Mouse (Mus musculus) right cerebral cortex, postnatal 4 days (tissue): Measurements from ENCODE around the gene Prdm8.
A peak's percentile ranks its signal among the peaks of the same experiment; 100 is the strongest.

ENCODE experiments used
- DNase-seq: peaks from one replicate; pipeline ENCODE4 v3.0.0-alpha.2; 2022

Gene Prdm8

GRCm38 (mm10) chr5:98184971-98185805 is 18.2 kb downstream of the Prdm8 start:
- DNase-seq = peak; percentile 90

GRCm38 (mm10) chr5:98185806-98186751 is 19.1 kb downstream of the Prdm8 start:
- peak; percentile 61 for DNase-seq

- peak; percentile 46 for DNase-seq
Observed at GRCm38 (mm10) chr5:98189181-98190180, 22.5 kb downstream of the Prdm8 start.

GRCm38 (mm10) chr5:98192295-98192983 is 25.4 kb downstream of the Prdm8 start:
- DNase-seq = no peak

- no peak for DNase-seq
Observed at GRCm38 (mm10) chr5:98194959-98195358, 28.0 kb downstream of the Prdm8 start.

- DNase-seq = no peak
Observed at GRCm38 (mm10) chr5:98198412-98199218, 31.6 kb downstream of the Prdm8 start.

- DNase-seq = no peak
Observed at GRCm38 (mm10) chr5:98199219-98199552, 32.2 kb downstream of the Prdm8 start.

GRCm38 (mm10) chr5:98201606-98202005 is 34.6 kb downstream of the Prdm8 start:
- DNase-seq = no peak

GRCm38 (mm10) chr5:98202996-98203395 is 36.0 kb downstream of the Prdm8 start:
- no peak for DNase-seq

- DNase-seq = no peak
Observed at GRCm38 (mm10) chr5:98212501-98212900, 45.5 kb downstream of the Prdm8 start.

GRCm38 (mm10) chr5:98221956-98222355 is 55.0 kb downstream of the Prdm8 start:
- DNase-seq = peak; percentile 12

GRCm38 (mm10) chr5:98226710-98227109 is 59.7 kb downstream of the Prdm8 start:
- no peak for DNase-seq

GRCm38 (mm10) chr5:98229456-98229855 is 62.5 kb downstream of the Prdm8 start:
- no peak for DNase-seq

- no peak for DNase-seq
Observed at GRCm38 (mm10) chr5:98238466-98238865, 71.5 kb downstream of the Prdm8 start.
